In the genomic region with DNA sequence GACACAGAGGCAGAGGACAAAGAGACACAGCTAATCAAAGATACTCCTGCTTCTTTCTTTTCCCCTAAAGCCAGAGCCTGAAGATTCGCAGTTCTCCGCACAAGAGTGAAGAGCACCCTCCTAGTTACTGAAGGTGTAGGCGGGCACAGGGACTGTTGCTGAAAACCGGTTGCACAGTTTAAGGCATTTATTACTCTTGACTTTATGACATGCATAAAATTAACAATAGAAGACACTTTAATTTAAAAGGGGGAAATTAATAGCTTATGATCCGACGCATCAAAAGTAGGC, we compare ENCODE assay signal across 16 mouse cellular contexts.
DNase-seq lines count a peak whose midpoint lies in the region; ATAC-seq lines count a peak whose summit lies in the region.
"Had no signal": no experiment of that assay in that cellular context is flagged by ENCODE, and none has a peak within 500 bp of the region (broad histone marks: within the 10 kb centered on the region; RNA-seq: fewer than 3 reads in every experiment).

No protein-coding gene starts in this region.

- H3K4me2 ChIP-seq in forebrain, embryonic 13.5 days = peak overlapping the region; percentile 37
- peak overlapping the region; percentile 36 for H3K4me2 ChIP-seq in hindbrain, embryonic 15.5 days
- H3K4me2 ChIP-seq in midbrain, embryonic 14.5 days (ENCODE audit: low read length) = peak overlapping the region; percentile 23
- H3K4me2 ChIP-seq: heart, embryonic 15.5 days; liver, embryonic 15.5 days had no signal

- no peaks in the 10 kb centered on the region for H3K9me3 ChIP-seq in forebrain, embryonic 13.5 days (replicated peaks)
- no peaks in the 10 kb centered on the region for H3K9me3 ChIP-seq in hindbrain, embryonic 15.5 days
- no peaks in the 10 kb centered on the region for H3K9me3 ChIP-seq in midbrain, embryonic 14.5 days (ENCODE audit: control insufficient read depth, low read length)
- no peaks in the 10 kb centered on the region for H3K9me3 ChIP-seq in heart, embryonic 10.5 days
- H3K9me3 ChIP-seq: heart, embryonic 15.5 days; liver, embryonic 15.5 days had no signal

- 71% methylated on average over 6 of the region's 6 CpGs for WGBS in forebrain, embryonic 13.5 days
- 58% methylated on average over 6 of the region's 6 CpGs for WGBS in hindbrain, embryonic 15.5 days
- WGBS in midbrain, embryonic 14.5 days = 64% methylated on average over 6 of the region's 6 CpGs
- 94% methylated on average over 6 of the region's 6 CpGs for WGBS in heart, embryonic 10.5 days

- peak overlapping the region; percentile 86 for H3K27ac ChIP-seq in forebrain, embryonic 13.5 days
- H3K27ac ChIP-seq in hindbrain, embryonic 15.5 days (replicated peaks) = peak overlapping the region; percentile 72
- H3K27ac ChIP-seq in midbrain, embryonic 14.5 days (replicated peaks; ENCODE audit: low read depth, low read length) = peak overlapping the region; percentile 85
- no peak overlapping the region for H3K27ac ChIP-seq in heart, embryonic 10.5 days
- H3K27ac ChIP-seq: heart, embryonic 15.5 days; liver, embryonic 15.5 days had no signal

- no peaks in the 10 kb centered on the region for H3K36me3 ChIP-seq in forebrain, embryonic 13.5 days (ENCODE audit: poor library complexity, severe bottlenecking)
- no peaks in the 10 kb centered on the region for H3K36me3 ChIP-seq in hindbrain, embryonic 15.5 days
- no peaks in the 10 kb centered on the region for H3K36me3 ChIP-seq in midbrain, embryonic 14.5 days (ENCODE audit: control insufficient read depth, insufficient read depth, low read length)
- no peaks in the 10 kb centered on the region for H3K36me3 ChIP-seq in heart, embryonic 10.5 days
- H3K36me3 ChIP-seq: G1E; heart, embryonic 15.5 days; liver, embryonic 15.5 days had no signal

- no peak overlapping the region for H3K4me3 ChIP-seq in forebrain, embryonic 13.5 days
- H3K4me3 ChIP-seq in hindbrain, embryonic 15.5 days = no peak overlapping the region
- H3K4me3 ChIP-seq in midbrain, embryonic 14.5 days (replicated peaks; ENCODE audit: low read depth, low read length) = no peak overlapping the region
- no peak overlapping the region for H3K4me3 ChIP-seq in heart, embryonic 10.5 days
- H3K4me3 ChIP-seq: heart, embryonic 15.5 days; liver, embryonic 15.5 days; myocyte had no signal

- peaks cover 29% of the 10 kb centered on the region for H3K27me3 ChIP-seq in forebrain, embryonic 13.5 days
- peaks cover 10% of the 10 kb centered on the region for H3K27me3 ChIP-seq in hindbrain, embryonic 15.5 days
- peaks cover 15% of the 10 kb centered on the region; the same call in 1 of the 2 replicates for H3K27me3 ChIP-seq in midbrain, embryonic 14.5 days (ENCODE audit: control insufficient read depth, insufficient read depth, low read length)
- no peaks in the 10 kb centered on the region for H3K27me3 ChIP-seq in heart, embryonic 10.5 days (ENCODE audit: insufficient read depth, poor library complexity, severe bottlenecking)
- H3K27me3 ChIP-seq: heart, embryonic 15.5 days had no signal

- DNase-seq in brain, adult 2 months (ENCODE audit: low read depth, low spot score) = peak; percentile 53
- DNase-seq in midbrain, embryonic 14.5 days = no peak
- no peak for DNase-seq in gastrocnemius, postnatal 10 days
- no peak for DNase-seq in heart, embryonic 10.5 days (ENCODE audit: low spot score)
- DNase-seq in embryo, embryonic 10 days (ENCODE audit: low spot score) = no peak
- DNase-seq: adrenal gland, postnatal 36 days; cerebellum, postnatal 36 days; lung, postnatal 4 days; thymus, adult 2 months had no signal

- peak overlapping the region; percentile 43 for H3K9ac ChIP-seq in forebrain, embryonic 13.5 days
- no peak overlapping the region for H3K9ac ChIP-seq in hindbrain, embryonic 15.5 days
- H3K9ac ChIP-seq in midbrain, embryonic 14.5 days (replicated peaks; ENCODE audit: low read length) = no peak overlapping the region
- H3K9ac ChIP-seq: heart, embryonic 15.5 days; liver, embryonic 15.5 days had no signal

- H3K4me1 ChIP-seq in forebrain, embryonic 13.5 days = peaks cover 23% of the 10 kb centered on the region
- H3K4me1 ChIP-seq in hindbrain, embryonic 15.5 days (replicated peaks) = peaks cover 24% of the 10 kb centered on the region
- peaks cover 22% of the 10 kb centered on the region for H3K4me1 ChIP-seq in midbrain, embryonic 14.5 days (ENCODE audit: control insufficient read depth, insufficient read depth, low read length)
- H3K4me1 ChIP-seq in heart, embryonic 10.5 days = no peaks in the 10 kb centered on the region; the same call in 1 of the 2 replicates
- H3K4me1 ChIP-seq: heart, embryonic 15.5 days; liver, embryonic 15.5 days had no signal

- no peak; the same call in 1 of the 2 replicates for ATAC-seq in forebrain, embryonic 13.5 days
- ATAC-seq in hindbrain, embryonic 15.5 days (ENCODE audit: low FRiP score, low read depth) = no peak
- no peak for ATAC-seq in midbrain, embryonic 14.5 days (ENCODE audit: low FRiP score, low TSS enrichment)
- ATAC-seq in activated CD4-positive, CD25-positive, alpha-beta regulatory T cell, adult 4 months = no peak
